Mouse (Mus musculus) MEL (cell line): ENCODE measurements around the gene Gm6583.

ENCODE experiments used
- BHLHE40 ChIP-seq: IDR thresholded peaks from 2 replicates; pipeline ENCODE4 v1.6.1; 2012; ENCODE audit warnings: low read depth, mild to moderate bottlenecking, inconsistent platforms, low read length, improper control_type of control experiment, borderline replicate concordance
- CHD2 ChIP-seq: IDR thresholded peaks from 2 replicates; pipeline ENCODE4 v1.6.1; 2011; ENCODE audit warnings: low read length, improper control_type of control experiment
- CTCF ChIP-seq, 3 experiments: IDR thresholded peaks in 2 of 3; conservative IDR thresholded peaks in 1 of 3; 2 replicates each; pipeline ENCODE4 v1.5.1; 2011 to 2012; ENCODE audit warnings: low read length in 3 of 3, low read depth in 2 of 3, mild to moderate bottlenecking in 2 of 3, improper control_type of control experiment in 1 of 3, inconsistent platforms in 1 of 3, mixed read lengths in 1 of 3, moderate library complexity in 1 of 3; ENCODE audit not compliant: control insufficient read depth in 1 of 3, insufficient read depth in 1 of 3, poor library complexity in 1 of 3, severe bottlenecking in 1 of 3
- MEF2A ChIP-seq: IDR thresholded peaks from 2 replicates; pipeline ENCODE4 v1.6.1; 2014; ENCODE audit warnings: low read depth, mild to moderate bottlenecking, inconsistent platforms, low read length, improper control_type of control experiment; ENCODE audit not compliant: poor library complexity, insufficient replicate concordance, severe bottlenecking; ENCODE audit errors: extremely low read depth
- SIN3A ChIP-seq: IDR thresholded peaks from 2 replicates; pipeline ENCODE4 v1.6.1; 2012; ENCODE audit warnings: low read length, improper control_type of control experiment, inconsistent platforms
- USF1 ChIP-seq: IDR thresholded peaks from 2 replicates; pipeline ENCODE4 v1.6.1; 2014; ENCODE audit warnings: low read depth, mild to moderate bottlenecking, inconsistent platforms, low read length, improper control_type of control experiment, moderate library complexity

GRCm38 (mm10) chr5:112367338-112367737 lies 11.5 kb upstream of the Gm6583 start:
- TF ChIP-seq CHD2 = no peak
- no peak for TF ChIP-seq CTCF (IDR thresholded peaks at IDR 0.05 in 2 of 3, conservative IDR thresholded peaks at IDR 0.05 in 1 of 3; ENCODE audit: control insufficient read depth in 1 of 3, insufficient read depth in 1 of 3, low read depth in 2 of 3, low read length in 3 of 3, poor library complexity in 1 of 3, severe bottlenecking in 1 of 3)
- no peak for TF ChIP-seq BHLHE40
- no peak for TF ChIP-seq USF1
- no peak for TF ChIP-seq MEF2A
- no peak for TF ChIP-seq SIN3A
